Mouse (Mus musculus) right cerebral cortex, adult 18-20 months (tissue): ENCODE results near the gene Olfml3.

ENCODE experiments used
- DNase-seq: peaks from one replicate; pipeline ENCODE4 v3.0.0; 2022; ENCODE audit warnings: mixed read lengths

The Olfml3 gene

DNA sequence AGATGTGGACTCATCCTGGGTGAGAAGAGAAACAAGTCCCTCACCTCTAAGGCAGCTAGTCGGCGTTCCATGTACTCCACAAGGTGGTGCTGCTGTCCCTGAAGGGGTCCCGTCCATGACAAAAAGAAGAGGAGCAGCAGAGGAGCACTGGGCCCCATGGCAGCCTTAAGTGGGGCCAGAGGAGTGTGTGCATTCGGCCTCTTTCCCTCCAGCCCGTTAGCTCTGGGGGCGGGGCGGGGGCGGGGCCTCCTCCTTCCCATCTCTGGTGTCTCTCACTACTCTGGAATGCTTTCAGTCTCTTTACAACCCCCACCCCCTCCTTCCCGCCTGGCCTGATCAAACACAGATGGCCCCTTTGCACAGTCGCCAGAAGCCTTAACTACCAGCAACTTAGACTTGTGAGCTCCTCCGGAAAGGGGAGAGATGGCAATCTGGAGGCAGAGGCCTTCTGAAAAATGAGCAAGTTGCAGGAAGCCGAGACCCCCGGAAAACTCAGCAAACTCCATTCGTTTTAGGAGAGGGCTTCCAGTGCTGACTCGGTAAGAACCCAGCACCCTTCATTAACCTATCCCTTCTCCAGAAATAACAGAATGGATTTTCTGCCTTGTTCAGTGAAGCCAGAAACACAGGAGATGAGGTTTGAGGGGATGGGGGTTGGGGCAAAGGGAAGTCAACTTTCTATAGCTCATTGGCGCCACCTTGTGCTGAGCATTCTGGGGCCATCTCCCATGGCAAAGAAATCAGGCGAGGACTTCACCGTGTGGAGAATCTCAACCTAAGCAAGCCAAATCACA, at the start of gene Olfml3:
TSS of gene Olfml3 (minus strand) at position 224 of the 794 bp plus-strand sequence.
- DNase-seq: peak; percentile 91

DNA sequence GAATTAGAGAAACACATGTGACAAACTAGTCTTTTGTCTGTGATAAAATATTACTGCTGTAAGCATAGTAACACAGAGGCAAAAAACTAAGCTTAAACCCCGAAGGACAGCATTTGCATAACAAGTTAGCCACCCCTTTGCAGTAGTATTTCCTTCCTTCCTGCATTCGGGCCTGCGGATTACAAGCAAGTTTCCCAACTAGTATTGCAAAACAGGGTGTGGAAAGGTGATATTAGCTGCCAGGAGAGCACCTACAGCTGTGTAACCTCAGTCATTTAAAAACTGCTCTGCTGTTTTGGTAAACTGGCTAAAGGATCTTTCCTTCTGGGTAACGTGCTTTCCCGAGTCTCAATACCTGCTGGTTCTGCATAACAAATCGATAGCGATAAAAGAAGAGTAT, 49.4 kb upstream of the Olfml3 start:
- DNase-seq: no peak

DNA sequence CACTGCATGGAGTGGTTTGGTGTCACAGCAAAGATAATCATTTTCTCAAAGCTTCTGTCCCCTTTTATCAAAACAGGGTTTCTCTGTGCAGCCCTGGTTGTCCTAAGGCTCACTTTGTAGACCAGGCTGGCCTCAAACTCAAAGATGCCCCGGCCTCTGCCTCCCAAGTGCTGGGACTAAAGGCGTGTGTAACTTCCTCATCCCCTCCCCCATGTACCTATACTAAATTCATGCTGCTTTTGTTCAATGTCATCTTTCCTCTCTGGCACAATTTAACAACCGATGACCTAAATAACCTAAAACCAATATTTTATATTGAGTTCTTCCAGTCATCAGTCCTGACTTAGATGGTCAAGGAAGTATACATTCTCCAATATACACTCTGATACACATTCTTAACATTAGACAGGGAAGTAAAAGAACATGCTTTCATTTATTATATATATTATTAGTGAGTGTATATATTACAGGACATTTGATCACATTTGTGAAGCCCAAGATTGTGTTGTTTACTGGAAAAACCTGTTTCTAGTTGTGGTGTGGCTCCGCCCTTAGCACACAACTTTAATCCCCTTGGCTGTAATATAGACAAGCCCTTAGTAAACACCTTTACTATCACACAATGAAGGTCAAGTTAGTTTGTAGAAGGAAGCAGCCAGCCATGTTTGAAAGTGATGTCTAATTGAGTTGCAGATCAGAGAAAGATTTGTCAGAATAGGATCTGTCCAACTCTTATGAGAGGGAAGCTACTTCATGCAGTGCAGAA, 45.2 kb upstream of the Olfml3 start:
- no peak for DNase-seq

DNA sequence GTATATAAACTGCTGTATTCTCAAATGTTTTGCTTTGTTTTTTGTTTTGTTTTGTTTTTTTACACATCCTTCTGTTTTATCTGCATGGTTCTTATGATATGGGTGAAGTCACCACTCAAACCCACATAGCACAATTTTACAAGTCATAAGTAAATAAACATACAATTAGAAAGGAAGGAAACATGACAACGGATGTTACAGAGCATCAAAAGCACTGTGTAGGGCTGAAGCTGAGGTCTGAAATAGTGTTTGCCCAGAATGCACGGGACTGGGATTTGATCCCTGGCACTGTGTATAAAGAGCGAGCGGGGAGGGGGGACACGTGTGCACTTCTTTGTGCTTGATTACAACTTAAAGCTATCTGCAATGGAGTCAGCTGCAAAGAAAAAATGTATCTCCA, 43.0 kb upstream of the Olfml3 start:
- no peak for DNase-seq

DNA sequence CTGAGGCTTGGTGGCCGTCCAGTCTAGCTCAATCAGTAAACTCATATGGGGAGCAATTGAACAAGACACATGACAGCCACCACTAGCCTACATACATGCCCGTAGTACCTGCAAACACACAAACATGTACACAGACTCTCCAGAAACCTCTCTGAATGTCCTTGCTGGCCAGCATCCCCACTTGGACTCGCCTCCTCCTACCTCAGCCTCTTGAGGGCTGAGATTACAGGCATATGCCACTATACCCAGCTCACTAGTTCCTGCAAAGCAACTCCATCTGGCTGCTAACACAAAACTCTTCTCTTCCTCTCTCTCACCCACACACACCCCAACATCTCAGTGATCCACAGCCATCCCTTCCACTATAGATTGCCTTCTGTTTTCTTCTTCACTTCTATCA, 42.5 kb upstream of the Olfml3 start:
- DNase-seq: peak; percentile 62

DNA sequence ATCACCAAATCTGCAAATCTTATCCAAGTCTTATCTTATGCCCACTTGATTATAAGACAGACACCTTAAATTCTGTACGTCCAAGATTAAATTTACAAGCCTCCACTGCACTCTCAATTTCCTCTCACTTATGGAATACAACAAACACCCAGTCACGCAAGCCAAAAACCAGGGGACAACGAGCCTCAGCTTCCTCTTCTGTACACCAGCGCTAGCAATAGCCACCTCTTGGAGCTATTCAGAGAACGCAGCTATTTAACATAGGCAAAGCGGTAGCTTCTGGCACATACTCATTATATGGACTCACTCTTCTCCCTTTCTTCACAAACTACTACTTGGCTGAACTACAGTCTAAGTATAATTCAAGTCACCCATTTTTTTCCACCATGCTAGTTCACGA, 41.4 kb upstream of the Olfml3 start:
- no peak for DNase-seq

DNA sequence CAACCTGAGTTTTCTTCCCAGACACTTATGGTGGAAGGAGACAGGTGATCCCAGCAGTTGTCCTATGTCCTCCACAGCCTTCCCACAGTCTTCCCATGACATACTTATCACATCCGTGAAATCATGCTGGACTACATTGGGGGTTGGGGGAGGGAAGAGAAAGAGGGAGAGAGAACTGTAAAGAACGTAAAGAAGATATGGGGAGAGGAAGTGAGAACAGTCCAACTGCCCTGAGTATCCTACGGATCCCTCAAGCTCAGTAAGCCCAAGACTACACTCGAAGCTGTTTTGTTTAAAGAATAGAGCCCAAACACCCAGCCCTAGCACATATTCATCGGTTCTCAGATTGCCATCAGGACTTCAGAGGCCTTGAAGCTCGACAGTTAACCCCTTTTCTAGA, 40.9 kb upstream of the Olfml3 start:
- no peak for DNase-seq

DNA sequence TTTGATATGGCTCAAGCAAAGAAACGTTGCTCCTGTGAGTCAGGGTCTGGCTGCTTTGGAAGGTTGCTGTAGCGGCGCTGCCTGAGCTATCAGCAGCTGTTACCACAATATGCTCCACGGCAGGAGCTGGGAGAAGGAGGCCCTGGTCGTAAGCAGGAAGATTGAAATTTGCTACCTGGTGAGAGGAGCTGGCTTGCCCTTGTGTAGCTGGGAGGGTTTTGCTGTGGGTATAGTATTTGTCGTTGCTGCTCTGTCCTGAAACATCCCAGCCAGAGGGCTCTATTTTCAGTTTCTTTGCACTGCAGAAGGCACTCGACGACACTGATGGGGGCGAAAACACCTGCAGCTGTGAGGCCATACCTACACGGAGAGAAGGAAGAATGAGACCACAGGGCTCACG, 40.1 kb upstream of the Olfml3 start:
- peak; percentile 40 for DNase-seq

DNA sequence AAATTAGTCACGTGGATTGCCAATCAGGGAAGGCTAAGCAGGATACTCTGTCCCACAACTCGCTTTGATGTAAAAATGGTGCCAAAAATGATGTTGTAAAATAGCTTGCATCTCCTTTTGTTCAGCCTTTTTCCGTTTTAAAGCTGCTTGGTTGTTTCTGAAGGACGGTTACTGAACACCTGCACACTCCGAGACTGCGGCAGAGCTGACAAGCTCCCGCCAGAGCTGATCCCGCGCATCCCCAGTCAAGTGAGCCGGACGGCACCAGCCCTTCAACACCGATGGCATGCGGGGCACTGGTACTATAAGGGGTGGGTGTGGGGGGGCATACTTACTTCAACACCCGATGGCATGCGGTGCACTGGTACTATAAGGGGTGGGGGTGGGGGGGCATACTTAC, 36.2 kb upstream of the Olfml3 start:
- no peak for DNase-seq

DNA sequence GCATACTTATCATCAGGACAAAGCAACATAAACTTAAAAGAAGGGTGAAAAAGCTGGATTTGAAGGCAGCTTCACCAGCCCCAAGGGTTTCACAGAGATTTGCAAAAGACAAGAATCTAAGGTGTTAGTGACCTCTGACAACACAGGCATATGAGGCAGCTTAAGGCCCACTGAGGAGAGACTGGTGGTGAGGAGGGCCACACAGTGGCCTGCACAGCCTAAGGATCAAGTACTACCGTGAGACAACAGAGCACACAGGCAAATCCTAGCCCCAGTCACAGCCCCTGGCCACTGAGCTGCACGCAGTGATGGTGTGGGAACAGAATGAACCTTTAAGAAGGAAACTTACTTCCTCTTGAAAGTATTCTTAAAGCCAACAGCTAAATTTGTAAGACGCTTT, 35.7 kb upstream of the Olfml3 start:
- no peak for DNase-seq

DNA sequence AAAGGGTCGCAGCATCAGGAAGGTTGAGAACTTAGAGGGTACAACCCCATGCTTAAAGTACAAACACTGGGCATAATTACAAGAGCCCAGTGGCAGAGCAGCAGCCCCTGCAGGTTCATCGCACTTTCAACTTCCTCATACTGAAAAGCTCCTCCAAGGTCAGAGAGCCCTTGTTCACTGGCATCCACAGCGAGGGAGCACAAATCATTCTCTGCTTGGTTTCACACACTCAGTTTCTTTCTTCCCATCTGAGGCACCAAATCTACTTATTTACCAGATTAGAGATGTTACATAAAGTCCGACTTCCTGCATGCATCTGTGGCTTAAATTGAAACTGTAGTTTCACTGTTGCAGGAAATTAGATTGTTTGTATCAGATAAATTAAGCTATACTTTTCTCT, 35.0 kb upstream of the Olfml3 start:
- no peak for DNase-seq

DNA sequence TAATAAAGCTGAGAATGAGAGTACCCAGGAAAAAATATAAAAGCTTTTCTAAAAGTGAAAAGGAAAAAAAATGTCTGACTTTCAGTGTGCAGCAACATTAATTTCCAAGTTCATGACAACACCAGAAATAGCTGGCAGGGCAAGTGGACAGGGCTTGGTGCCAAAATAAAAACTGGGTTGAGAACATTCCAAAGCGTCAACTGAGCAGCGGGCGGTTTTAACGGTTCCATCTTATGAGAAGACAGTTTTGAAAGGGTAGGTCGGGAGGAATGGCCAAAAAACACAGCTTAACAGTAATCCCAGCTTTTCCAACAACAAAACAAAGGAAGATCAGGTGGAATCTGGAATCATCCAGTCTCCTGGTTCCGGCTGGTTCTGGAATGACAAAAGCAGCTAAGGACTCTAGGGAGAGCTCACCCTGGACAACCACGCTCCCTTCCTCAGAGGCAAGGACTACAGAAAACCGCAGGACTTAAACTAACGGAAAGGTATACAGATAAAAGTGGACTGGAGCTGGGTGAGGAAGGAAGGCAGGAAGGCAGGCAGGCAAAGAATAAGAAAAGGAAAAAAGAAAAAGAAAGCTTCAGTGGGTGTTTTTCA, 33.8 kb upstream of the Olfml3 start:
- DNase-seq: peak; percentile 27

DNA sequence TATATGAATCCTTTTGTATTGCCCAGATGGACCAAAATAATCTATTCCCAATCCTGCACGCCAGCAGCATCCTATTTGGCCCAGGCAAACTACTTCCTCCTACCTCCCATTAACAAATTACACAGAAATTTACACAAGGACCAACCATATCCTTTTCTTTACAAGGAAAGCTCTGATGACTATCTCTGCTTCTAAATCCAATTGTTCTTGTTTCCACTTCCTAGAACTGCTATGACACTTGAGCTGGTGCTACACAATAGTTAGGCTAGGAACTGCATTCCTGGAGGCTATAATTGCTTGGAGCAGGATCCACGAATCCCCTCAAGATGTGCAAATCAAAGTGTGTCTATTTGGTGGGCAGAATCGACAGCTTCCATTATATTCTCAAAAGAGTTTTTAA, 29.0 kb upstream of the Olfml3 start:
- DNase-seq: no peak

DNA sequence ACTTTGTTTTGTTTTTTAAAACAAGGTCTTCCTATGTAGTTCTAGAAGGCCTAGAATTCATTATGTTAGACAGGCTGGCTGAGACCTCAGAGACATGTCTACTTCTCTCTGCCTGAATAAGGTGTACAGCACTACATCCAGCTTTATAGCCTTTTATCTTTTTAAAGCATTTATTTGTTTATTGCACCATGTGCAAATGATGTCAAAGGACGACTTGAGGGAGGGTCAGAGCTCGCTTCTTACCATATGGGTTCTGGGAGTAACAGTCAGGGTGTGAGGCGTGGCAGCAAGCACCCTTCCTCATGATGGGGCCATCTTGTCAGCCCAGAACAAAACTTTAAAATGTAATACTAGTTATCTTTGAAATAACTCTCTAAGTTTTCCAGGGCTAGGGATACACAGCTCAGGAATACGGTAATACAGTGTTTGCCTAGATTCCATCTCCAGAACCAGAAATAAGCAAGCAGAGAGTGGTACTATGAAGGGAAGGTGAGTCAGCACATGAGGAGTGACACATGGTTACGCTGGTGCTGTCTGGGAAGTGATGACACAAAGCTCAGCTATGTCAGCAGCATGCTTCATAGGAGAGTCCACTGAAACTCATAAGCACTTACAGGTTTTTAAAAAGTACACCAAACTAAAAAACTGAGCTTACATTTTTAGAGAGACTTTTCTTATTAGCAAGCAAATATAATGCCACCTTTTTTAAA, 21.6 kb upstream of the Olfml3 start:
- DNase-seq: no peak

DNA sequence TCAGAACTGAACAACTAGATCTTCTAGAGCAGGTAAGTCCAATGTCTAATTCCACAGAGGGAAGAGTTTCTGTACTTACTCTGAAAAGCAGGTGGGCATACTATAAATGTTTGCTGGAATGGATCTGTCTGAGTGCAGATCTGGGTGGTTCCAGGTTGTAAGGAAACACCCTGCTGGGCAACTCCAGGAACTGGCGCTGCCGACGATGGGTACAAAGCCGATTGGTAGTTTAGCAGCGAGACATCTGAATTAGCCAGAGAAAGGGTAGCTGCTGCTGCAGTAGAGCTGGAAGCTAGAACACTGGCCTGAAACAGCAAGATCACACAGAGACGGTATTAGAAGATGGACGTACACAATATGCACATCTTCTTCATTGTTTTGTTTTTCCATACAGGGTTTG, 20.7 kb upstream of the Olfml3 start:
- no peak for DNase-seq

DNA sequence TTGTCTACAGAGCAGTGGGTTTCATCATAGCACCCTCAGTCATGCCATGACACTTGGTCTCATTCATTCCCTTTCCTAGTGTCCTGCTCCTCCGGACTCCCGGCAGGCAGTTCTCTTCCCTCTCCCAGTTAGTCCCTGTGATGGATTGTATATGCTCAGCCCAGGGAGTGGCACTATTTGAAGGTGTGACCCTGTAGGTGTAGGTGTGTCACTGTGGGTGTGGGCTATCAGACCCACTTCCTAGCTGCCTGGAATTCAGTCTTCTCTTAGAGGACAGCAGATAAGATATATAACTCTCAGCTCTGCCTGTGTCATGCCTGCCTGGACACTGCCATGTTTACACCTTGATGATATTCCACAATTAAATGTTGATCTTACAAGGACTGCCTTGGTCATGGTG, 19.1 kb upstream of the Olfml3 start:
- no peak for DNase-seq

DNA sequence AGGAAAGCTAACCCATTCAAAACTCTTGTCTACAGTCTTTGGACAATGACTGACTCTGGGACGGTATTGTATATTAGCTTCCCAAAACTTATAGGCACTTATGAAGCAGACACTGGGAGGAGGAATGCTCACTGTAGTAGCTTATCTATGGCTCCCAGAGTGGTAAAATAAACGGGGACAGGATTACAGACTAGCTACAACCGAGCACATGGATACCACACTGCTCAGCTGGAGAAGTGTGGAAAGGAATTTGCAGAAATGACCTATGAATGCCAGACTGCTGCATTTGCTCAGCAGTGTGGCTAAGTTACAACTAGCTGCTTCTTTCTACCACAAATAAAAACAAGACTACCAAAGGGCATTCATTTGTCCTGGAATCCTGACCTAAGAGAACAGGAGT, 17.6 kb upstream of the Olfml3 start:
- DNase-seq: no peak

DNA sequence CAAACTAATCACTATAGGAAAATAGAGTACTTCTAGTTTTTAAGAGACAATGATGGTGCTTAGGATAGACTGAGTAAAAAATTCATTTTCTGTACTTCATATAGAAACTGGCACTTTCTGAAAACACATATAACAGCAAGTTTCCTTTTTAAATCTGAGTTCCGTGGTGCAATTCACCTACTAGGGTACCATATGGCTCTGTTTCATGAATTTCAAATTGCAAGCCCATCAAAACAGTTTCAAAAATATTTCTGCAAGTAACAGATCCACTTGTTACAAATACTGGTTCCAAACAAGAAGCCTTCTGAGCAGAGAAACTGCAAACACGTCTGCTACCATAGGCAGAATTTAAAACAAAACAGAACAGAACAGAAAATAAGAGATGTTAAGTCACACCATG, 13.8 kb upstream of the Olfml3 start:
- no peak for DNase-seq

DNA sequence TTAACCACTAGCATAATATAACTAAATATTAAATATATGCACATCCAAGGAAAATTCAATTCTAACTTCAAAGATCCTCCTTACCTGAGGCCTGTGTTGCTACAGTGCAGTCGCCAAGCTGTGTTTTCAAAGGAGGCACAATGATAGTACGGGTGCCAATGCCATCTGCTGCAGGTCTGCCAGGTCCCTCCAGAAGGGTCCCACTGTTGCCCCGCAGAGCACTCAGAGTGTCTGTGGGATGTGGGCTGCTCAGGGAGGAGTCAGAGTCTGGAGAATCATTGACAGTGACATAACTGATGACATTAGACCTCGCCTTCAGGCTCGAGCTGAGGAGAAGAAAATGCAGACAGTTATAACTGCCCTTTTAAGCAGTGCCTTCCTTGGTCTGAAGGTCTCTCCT, 8.9 kb upstream of the Olfml3 start:
- no peak for DNase-seq

DNA sequence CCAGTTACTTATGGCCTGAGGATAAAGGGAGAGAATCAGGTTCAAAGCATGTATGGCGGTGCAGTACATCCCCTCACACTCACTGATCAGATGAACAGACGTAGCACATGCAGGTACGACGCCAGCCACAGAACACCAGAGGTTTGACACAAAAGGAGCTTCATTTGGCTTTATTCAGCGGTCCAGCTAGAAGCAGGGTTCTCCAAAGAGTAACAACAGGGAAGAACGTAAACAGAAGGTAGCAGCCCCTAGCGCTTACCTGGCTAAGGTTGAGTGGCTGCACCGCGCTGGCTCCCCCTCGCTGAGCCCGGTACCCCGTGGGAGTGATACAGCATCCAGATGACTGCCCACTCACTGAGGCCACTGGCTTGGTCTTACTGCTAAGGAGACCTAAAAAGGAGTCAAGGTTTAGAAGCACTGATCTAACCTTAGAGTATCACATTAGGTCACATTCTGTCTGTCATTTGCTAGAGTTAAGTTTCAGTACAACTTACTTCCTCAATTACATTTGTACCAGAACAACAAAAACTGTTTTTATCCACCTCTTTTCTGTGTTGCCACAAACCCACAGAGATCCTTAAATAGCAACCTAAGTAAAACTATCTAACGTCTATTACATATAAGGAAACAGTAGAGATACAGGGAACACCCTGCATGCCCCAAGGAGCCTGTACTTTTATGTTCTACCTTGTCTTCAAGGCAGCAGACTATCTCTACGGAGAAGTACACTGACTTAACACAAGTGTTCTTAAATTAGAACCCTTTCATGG, 7.4 kb upstream of the Olfml3 start:
- no peak for DNase-seq

DNA sequence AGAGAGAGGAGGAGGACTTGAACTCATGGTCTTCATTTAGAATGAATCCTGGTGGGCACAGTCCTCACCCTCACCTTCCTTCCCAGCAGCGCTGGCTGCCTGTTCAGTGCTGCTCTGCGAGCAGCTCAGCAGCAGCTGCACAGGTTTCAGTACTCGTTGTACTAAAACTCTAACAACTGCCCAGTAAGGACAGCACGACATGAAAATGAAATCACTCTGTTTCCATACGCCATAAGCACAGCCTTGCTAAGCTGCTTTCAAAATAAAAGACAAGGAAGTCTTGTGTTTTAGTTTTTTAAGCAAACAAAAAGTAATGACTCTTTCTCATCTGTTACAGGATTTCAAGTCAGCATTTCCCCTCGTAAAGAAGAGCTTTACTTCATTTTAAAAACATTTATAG, 5.4 kb upstream of the Olfml3 start:
- no peak for DNase-seq

DNA sequence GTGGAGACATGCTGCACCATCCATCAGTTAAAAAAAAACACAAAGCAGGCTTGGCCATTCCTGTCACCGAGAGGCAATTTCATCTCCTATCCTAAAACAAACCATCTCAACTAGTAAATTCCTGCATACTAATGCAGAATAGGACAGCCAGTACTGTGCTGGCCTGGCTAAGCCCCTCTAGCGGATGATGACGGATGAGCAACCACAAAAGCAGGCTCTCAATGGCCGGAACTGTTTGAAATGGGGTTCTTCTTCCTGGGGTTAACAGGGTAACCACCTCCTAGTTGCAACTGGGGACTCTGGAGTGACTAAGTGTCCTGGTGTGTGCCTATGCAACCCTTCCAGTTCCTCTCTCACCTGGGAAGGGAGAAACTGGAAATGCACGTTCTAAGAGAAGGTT, 2.5 kb upstream of the Olfml3 start:
- no peak for DNase-seq

DNA sequence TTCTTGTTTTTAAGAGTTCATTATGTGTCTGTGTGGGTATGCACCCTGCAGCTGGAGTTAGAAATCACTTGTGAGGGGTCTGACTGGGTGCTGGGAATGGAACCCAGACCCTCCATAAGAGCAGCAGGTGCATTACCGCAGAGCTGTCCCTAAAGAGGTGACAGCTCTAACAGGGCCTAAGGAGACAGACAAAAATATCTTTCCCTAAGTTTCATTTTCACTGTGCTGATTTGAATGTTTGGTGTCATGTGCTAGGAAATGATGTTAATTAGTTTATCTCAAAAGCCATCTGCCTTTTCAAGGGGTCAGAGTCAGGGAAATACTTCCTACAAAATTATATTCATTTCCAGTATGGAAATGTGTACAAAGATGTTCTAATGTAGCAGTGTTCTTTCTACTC, 1.5 kb upstream of the Olfml3 start, which contains the start of gene Gm10964:
TSS of gene Gm10964 (plus strand) at position 38 of the 400 bp plus-strand sequence.
- no peak for DNase-seq
